Mouse (Mus musculus) hindbrain, embryonic 12.5 days (tissue): ENCODE results near the gene Arrb1. TPM values are rescaled to one million over a fixed set of nuclear protein-coding genes. Genes with fewer than 3 reads are reported as not detected.
A peak's percentile ranks its signal among the peaks of the same experiment; 100 is the strongest.

Experiments used
- ATAC-seq: fragments of 200-750 bp; cut with Nextera tagmentation; 2 replicates; pipeline ENCODE4 v1.8.0; 2017; ENCODE audit warnings: moderate TSS enrichment; ENCODE audit not compliant: low FRiP score
- H3K27ac ChIP-seq: fragments of 300-500 bp; sonication (generic); 2 replicates; pipeline ENCODE4 v1.5.1; 2016; ENCODE audit warnings: mild to moderate bottlenecking
- H3K27me3 ChIP-seq: fragments of 300-500 bp; sonication (generic); 2 replicates; pipeline ENCODE4 v1.6.1; 2016; ENCODE audit warnings: mild to moderate bottlenecking
- H3K36me3 ChIP-seq: fragments of 300-500 bp; sonication (generic); 2 replicates; pipeline ENCODE4 v1.6.1; 2016; ENCODE audit warnings: mild to moderate bottlenecking
- H3K4me1 ChIP-seq: fragments of 300-500 bp; sonication (generic); 2 replicates; pipeline ENCODE4 v1.6.1; 2016
- H3K4me2 ChIP-seq: fragments of 300-500 bp; sonication (generic); replicated peaks from 2 replicates; pipeline ENCODE4 v1.6.1; 2016; ENCODE audit warnings: mild to moderate bottlenecking
- H3K4me3 ChIP-seq: fragments of 300-500 bp; sonication (generic); 2 replicates; pipeline ENCODE4 v1.5.1; 2016; ENCODE audit warnings: mild to moderate bottlenecking
- H3K9ac ChIP-seq: fragments of 300-500 bp; sonication (generic); 2 replicates; pipeline ENCODE4 v1.6.1; 2016; ENCODE audit warnings: mild to moderate bottlenecking, moderate library complexity
- H3K9me3 ChIP-seq: fragments of 300-500 bp; sonication (generic); replicated peaks from 2 replicates; pipeline ENCODE4 v1.6.1; 2016; ENCODE audit warnings: mild to moderate bottlenecking
- WGBS: fragments of 180-500 bp; shearing (Covaris S2); methylation state at CpG from one replicate; pipeline ENCODE4 v1.1.7; 2016; 5-methylcytosine and 5-hydroxymethylcytosine counted together
- polyA plus RNA-seq: library from polyadenylated mRNA; unstranded; fragments of >200 nt; fragmentation: Nextera tagmentation; extraction: Ambion mirVana; gene quantifications from 2 replicates; pipeline ENCODE4 v1.2.1, GENCODE M21; 2016

Arrb1 gene
- polyA plus RNA-seq, 1 experiment from 2014 or later, result 16.7 TPM

DNA sequence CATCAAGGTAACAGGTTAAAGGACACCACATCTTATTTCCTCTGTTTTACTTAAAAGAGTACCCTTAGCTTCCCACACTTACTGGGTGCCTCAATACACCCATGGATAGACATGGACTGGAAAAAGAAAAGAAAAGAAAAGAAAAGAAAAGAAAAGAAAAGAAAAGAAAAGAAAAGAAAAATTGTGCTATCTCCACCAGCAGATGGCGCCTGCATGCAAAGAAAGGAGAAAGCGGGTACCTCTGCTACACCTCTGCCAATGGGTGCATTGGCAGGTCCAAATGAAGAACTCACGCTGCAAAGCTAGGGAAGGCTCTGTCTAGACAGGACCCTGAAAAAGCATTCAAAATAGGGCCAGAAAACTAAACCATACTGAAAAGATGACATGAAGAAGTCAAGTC is 83.6 kb downstream of the Arrb1 start:
- Histone ChIP-seq H3K4me2 (no peak overlapping the region), H3K27me3 (peaks cover 30% of the 10 kb centered on the region), H3K4me1 (no peaks in the 10 kb centered on the region), H3K9me3 (no peaks in the 10 kb centered on the region), H3K9ac (no peak overlapping the region), H3K36me3 (no peaks in the 10 kb centered on the region), H3K27ac (no peak overlapping the region), H3K4me3 (no peak overlapping the region)
- ATAC-seq, result no peak
- WGBS, result 12% methylated on average over 3 of the region's 3 CpGs

DNA sequence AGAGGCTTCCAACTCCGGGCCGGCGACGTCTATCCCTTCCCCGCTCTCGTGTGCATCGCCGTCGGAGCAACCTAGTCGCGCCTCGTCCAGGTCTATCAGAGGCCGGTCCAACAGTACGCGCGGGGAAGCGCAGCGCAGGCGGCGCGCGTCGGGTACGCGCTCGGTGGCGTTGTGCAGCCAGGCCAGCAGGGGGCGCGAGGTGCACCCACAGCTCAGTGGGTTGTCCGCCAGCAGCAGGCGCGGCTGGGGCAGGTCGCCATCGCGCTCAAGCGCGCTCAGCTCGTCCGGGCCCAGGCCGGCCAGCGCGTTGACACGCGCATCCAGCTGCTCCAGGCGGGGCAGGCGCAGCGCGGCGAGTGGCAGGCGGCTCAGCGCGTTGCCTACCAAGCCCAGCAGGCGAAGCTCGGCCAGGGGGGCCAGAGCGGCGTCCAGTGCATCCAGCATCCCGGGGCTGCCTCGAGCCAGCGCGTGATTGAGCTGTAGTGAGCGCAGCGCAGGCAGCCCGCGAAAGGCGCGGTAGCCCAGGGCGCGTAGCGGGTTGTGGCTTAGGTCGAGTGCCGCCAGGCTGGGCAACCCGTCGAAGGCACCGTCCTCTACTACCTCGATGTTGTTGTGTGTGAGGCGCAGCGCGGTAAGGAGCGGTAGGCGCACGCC is 90.6 kb downstream of the Arrb1 start:
- Histone ChIP-seq H3K4me3 (peak overlapping the region; percentile 45), H3K27ac (peak overlapping the region; percentile 40), H3K4me1 (peaks cover 18% of the 10 kb centered on the region), H3K36me3 (no peaks in the 10 kb centered on the region), H3K4me2 (peak overlapping the region; percentile 94), H3K9ac (peak overlapping the region; percentile 54), H3K27me3 (peaks cover 79% of the 10 kb centered on the region), H3K9me3 (no peaks in the 10 kb centered on the region)
- under 1% methylated on average over 77 of the region's 81 CpGs for WGBS
- peak; percentile 91 for ATAC-seq

DNA sequence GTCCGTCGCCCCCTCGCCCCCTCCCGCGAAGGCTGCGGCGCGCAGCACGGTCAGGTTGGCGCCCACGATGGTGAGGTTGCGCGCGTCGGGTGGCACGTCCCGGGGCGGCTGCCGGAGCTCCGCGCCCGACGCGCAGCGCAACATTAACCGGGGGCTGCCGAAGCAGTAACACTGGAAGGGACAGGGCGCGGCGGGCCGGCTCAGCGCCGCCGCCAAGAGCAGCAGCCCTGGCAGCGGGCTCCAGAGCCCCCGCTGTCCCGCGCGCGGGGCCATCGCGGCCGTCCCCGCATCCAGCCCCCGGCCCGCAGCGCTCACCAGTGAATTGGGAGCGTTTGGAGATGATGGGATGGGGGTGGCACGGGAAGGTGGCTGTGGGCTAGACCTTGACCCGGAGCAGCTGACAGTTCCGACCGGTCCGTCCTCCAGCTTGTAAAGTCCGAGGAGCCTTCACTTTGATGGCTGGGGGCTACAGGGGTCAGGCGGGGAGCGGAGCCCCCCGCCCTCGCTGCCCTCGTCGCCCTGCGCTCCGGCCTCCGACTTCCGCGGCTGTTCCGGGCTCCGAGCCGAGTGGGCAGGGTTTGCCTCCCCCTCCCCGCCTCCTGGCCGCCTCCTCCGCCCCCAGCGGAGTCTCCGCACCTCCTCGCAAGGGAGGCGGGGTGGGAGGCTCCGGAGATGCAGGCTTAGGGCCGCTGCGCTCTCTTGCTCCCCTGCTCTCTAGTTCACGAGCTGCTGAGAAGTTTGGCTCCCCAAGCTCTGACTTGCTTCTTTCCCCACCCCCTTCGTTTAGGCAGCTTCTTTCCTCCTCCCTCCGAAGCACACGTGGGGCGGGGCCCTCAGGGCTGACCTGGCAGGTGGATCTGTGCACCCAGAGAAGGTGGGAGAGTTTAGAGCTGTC is 91.4 kb downstream of the Arrb1 start, which contains the start of gene Tpbgl:
Gene Tpbgl, minus strand, starts transcription at position 728 of the 895 bp plus-strand sequence.
- H3K9me3 ChIP-seq, result no peaks in the 10 kb centered on the region

DNA sequence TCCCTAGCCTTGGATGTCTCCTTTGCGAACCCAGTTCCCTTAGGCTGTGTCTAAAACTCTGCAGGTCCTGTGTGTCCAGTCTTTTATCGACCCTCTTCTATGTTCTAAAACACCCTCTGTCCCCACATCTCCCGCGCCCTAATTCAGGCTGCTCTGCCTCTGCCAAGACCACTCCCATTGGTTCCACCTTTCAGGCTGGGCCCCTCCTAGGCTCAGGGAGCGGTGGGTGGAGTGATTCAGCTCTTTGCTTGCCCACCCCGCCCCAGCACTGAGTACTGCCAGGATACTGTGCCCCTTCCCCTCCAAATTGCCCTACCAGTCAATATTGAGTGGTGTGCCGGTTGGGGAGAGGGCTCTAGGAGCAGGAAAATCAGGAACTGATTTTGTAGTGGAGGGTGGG is 92.1 kb downstream of the Arrb1 start:
- H3K9ac ChIP-seq, result no peak overlapping the region
- no peaks in the 10 kb centered on the region for H3K9me3 ChIP-seq
- no peak for ATAC-seq
- no peak overlapping the region for H3K4me3 ChIP-seq
- no peak overlapping the region for H3K27ac ChIP-seq
- WGBS, result 0% methylated on average over 7 of the region's 7 CpGs
- no peaks in the 10 kb centered on the region for H3K36me3 ChIP-seq
- peak overlapping the region; percentile 94; the same call in 1 of the 2 replicates for H3K4me2 ChIP-seq
- H3K4me1 ChIP-seq, result peaks cover 18% of the 10 kb centered on the region
- H3K27me3 ChIP-seq, result peaks cover 73% of the 10 kb centered on the region

More for the DNA sequence above, 91.4 kb downstream of the Arrb1 start, which contains the start of gene Tpbgl:
- H3K27me3 ChIP-seq, result peaks cover 74% of the 10 kb centered on the region
- H3K4me1 ChIP-seq, result peaks cover 18% of the 10 kb centered on the region
- H3K4me2 ChIP-seq, result peak within 1 kb of the TSS; percentile 94
- peak; percentile 28 for ATAC-seq
- H3K9ac ChIP-seq, result peak within 1 kb of the TSS; percentile 54
- no peaks in the 10 kb centered on the region for H3K36me3 ChIP-seq
- H3K27ac ChIP-seq, result peak within 1 kb of the TSS; percentile 40
- peak within 1 kb of the TSS; percentile 45 for H3K4me3 ChIP-seq
- WGBS, result under 1% methylated on average over 83 of the region's 83 CpGs

DNA sequence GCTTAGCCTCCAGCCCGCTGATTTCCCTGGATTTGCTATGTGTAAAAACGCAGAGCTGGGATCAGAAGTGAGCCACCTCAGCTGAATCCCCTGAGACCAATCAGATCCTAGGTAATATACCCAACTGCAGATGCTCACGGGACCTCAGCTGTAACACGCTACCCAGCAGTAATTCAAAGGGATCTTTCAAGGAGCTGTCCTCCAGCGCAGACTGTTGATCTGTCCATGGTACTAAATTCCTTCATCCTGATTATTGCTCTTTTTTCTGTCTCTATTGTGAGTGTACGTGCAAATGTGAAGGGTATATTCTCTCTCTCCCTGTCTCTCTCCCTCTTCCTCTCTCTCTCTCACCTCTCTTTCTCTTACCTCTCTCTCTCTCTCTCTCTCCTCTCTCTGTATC is 97.0 kb downstream of the Arrb1 start:
- Histone ChIP-seq H3K36me3 (no peaks in the 10 kb centered on the region), H3K4me2 (no peak overlapping the region), H3K9ac (no peak overlapping the region), H3K27me3 (peaks cover 27% of the 10 kb centered on the region), H3K9me3 (no peaks in the 10 kb centered on the region), H3K27ac (no peak overlapping the region), H3K4me1 (peaks cover 3% of the 10 kb centered on the region; the same call in 1 of the 2 replicates), H3K4me3 (no peak overlapping the region)
- ATAC-seq, result no peak
- 27% methylated on average over 6 of the region's 6 CpGs for WGBS

DNA sequence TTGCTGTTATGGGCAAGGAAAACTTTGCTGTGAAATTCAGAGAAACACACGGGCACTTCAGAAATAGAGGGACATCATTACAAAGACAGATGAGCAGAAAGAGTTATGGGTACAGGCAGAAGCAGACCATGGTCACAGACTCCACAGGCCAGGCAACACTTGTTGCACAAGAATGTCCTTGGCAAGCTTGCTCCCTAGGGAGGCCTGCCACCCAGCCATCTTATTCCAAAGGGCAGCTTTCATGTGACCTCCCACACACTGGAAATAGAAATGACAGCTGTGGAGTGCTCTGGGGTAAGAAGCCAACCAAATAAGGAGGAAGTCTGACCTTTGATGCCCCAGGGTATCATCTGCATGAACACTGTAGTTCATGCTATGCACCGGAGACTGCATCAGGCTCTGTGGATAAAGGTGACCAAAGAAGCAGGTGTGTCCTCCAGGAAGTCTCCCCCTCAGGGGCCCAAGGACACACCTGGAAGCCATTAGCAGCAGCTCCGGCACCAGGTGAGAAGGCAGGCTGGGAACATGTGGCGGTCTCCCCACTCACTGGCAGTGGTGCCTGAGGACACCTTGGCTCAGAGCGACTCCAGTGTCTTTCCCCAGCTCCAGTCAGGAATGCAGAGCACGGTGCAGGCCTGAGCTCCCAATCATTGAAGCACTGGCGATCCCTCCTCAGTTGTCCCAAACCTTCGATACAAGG is 98.8 kb downstream of the Arrb1 start:
- ATAC-seq, result no peak

DNA sequence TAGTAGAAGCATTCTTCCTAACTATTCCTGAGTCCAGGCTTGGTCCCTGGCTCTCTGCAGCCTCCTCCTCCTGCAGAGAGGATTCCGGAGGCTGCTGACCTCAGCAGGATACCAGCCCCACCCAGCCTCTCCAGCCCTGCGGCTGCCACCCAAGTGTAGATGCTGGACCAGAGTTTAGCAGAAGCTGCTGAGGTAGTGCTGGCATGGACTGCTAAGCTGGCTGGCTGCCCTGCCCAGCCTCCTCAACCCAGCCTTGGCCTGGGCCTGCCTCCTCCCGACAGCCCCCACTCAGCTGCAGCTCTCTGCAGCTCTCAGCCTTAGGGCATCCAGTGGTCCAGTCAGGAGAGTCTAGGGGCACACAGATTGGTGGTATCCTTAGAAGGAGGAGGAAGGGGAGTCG is 106.0 kb downstream of the Arrb1 start:
- no peak overlapping the region for H3K9ac ChIP-seq
- H3K4me1 ChIP-seq, result 0 out of 2 replicates have a peak, but pooled peaks cover 3% of the 10 kb centered on the region
- H3K27me3 ChIP-seq, result 0 out of 2 replicates have a peak, but pooled peaks cover 4% of the 10 kb centered on the region
- H3K27ac ChIP-seq, result no peak overlapping the region
- ATAC-seq, result no peak
- no peaks in the 10 kb centered on the region for H3K9me3 ChIP-seq
- WGBS, result 48% methylated on average over 4 of the region's 4 CpGs
- H3K4me2 ChIP-seq, result no peak overlapping the region
- no peaks in the 10 kb centered on the region for H3K36me3 ChIP-seq
- H3K4me3 ChIP-seq, result no peak overlapping the region

More for the DNA sequence above, 98.8 kb downstream of the Arrb1 start:
- 79% methylated on average over 8 of the region's 8 CpGs for WGBS
- H3K4me1 ChIP-seq, result no peaks in the 10 kb centered on the region
- no peak overlapping the region for H3K27ac ChIP-seq
- no peak overlapping the region for H3K9ac ChIP-seq
- no peak overlapping the region for H3K4me2 ChIP-seq
- H3K4me3 ChIP-seq, result no peak overlapping the region
- H3K36me3 ChIP-seq, result no peaks in the 10 kb centered on the region
- H3K9me3 ChIP-seq, result no peaks in the 10 kb centered on the region
- H3K27me3 ChIP-seq, result peaks cover 8% of the 10 kb centered on the region; the same call in 1 of the 2 replicates

DNA sequence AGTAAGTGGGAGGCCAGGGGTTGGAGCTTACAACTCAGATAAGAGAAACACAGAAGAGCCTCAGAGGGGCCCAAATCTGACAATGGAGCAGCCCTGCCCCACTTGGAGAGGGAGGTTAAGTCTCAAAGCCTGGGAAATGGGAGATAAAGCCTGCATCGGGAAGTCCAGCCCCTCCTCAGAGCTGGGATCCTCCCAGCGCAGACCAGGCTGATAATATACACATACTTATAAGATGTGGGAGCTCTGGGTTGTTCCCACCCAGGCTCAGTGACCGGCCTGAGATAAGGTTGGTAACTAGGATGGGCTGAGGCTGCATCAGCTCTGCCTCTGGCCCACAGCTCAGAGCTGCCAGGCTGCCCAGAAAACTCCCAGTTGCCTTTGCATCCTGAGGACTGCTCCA is 106.8 kb downstream of the Arrb1 start:
- Histone ChIP-seq H3K4me1 (0 out of 2 replicates have a peak, but pooled peaks cover 3% of the 10 kb centered on the region), H3K4me3 (no peak overlapping the region), H3K9me3 (no peaks in the 10 kb centered on the region), H3K4me2 (no peak overlapping the region), H3K27me3 (0 out of 2 replicates have a peak, but pooled peaks cover 4% of the 10 kb centered on the region), H3K36me3 (no peaks in the 10 kb centered on the region), H3K9ac (no peak overlapping the region), H3K27ac (no peak overlapping the region)
- no peak for ATAC-seq
- 53% methylated on average over 3 of the region's 3 CpGs for WGBS

DNA sequence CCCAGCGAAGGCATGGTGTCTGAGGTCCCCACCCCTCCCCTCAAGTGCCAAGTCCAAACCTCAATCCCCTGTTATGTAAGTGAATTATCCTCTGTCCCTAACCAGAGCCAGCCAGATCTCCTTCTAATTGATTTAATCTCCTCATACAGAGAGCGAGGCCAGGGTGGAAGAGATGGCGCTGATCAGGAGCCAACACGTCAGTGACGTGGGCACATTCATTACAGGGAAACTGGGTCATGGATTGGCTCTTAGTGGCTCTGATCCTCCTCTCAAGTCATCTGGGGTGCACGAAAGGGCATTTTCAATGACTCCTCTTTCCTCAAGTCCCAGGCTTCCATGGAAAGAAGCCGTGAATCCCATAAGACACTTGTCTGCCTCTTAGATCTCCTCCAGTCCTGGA is 109.4 kb downstream of the Arrb1 start:
- Histone ChIP-seq H3K27ac (no peak overlapping the region), H3K9me3 (no peaks in the 10 kb centered on the region), H3K9ac (no peak overlapping the region), H3K4me2 (no peak overlapping the region), H3K4me1 (peaks cover 7% of the 10 kb centered on the region; the same call in 1 of the 2 replicates), H3K4me3 (no peak overlapping the region), H3K36me3 (no peaks in the 10 kb centered on the region), H3K27me3 (0 out of 2 replicates have a peak, but pooled peaks cover 4% of the 10 kb centered on the region)
- 76% methylated on average over 7 of the region's 7 CpGs for WGBS
- ATAC-seq, result no peak

DNA sequence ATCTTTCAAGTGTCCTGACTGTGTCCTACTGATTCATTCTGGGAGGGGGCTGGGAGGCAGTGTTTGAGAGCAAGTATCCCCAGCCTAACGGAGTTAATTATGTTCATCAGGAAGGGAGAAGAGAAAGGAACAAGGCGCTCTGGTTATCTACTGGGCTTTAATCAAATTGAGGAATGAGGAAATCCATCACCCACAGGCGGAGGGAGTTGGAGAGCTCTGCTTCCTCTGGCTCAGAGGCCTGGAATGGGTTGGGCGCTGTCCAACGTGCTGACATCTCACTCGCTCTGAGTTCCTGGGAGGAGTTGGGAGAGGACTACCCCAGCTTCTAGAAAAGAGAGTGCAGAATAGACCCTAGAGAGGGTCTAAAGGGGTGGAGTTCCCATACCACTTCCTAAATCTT is 113.4 kb downstream of the Arrb1 start:
- Histone ChIP-seq H3K27ac (no peak overlapping the region), H3K36me3 (no peaks in the 10 kb centered on the region), H3K9ac (no peak overlapping the region), H3K4me2 (no peak overlapping the region), H3K4me1 (peaks cover 4% of the 10 kb centered on the region; the same call in 1 of the 2 replicates), H3K4me3 (no peak overlapping the region), H3K9me3 (no peaks in the 10 kb centered on the region), H3K27me3 (no peaks in the 10 kb centered on the region)
- 8% methylated on average over 6 of the region's 6 CpGs for WGBS
- ATAC-seq, result no peak

DNA sequence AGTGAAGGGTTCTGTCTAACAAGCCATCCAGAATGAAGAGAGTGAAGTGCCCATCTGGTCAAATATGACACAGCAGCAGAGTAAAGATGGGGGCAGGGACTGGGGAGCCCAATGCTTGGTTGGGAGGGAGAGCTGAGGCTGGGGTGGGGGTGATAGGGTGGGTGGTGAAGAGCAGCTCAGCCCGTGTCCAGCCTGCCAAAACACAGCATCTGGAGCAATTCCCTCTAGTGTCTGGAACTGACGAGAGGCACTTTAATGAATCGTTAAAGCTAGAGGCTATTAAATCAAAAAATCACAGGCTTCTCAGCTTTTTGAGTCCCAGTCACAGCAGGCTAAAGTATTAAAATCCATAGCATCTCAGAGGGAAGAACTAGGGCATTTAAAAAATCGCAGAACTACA is 114.3 kb downstream of the Arrb1 start:
- H3K9ac ChIP-seq, result no peak overlapping the region
- ATAC-seq, result no peak
- H3K27ac ChIP-seq, result no peak overlapping the region
- no peaks in the 10 kb centered on the region for H3K9me3 ChIP-seq
- H3K4me1 ChIP-seq, result peaks cover 4% of the 10 kb centered on the region; the same call in 1 of the 2 replicates
- WGBS, result 49% methylated on average over 4 of the region's 4 CpGs
- H3K4me2 ChIP-seq, result no peak overlapping the region
- no peaks in the 10 kb centered on the region for H3K36me3 ChIP-seq
- no peaks in the 10 kb centered on the region for H3K27me3 ChIP-seq
- H3K4me3 ChIP-seq, result no peak overlapping the region

DNA sequence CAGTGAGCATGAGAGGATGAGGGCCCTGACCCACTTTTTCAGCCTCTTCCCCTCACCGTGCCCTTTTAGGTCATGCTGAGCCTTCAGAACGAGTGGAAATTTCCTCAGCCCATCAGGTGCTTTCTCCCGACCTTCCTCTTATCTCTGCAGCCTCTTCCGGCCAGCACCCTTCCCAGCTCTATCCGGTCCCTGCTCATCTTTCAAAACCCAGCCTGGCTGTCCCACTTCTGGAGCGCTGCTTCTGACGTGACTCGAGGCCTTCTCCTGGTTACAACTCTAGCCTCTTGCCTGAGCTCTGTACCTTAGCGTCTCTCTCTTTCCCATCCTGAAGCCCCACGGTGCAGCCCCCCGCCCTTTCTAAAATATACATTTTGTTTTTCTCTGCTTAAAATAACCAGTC is 119.0 kb downstream of the Arrb1 start:
- no peaks in the 10 kb centered on the region for H3K36me3 ChIP-seq
- peaks cover 4% of the 10 kb centered on the region; the same call in 1 of the 2 replicates for H3K4me1 ChIP-seq
- no peak overlapping the region for H3K9ac ChIP-seq
- ATAC-seq, result no peak
- no peak overlapping the region for H3K27ac ChIP-seq
- H3K4me3 ChIP-seq, result no peak overlapping the region
- H3K27me3 ChIP-seq, result no peaks in the 10 kb centered on the region
- no peak overlapping the region for H3K4me2 ChIP-seq
- 82% methylated on average over 11 of the region's 11 CpGs for WGBS
- no peaks in the 10 kb centered on the region for H3K9me3 ChIP-seq
